Mouse (Mus musculus) urinary bladder, adult 18-20 months (tissue): ENCODE data around the gene Rsph14.

Experiments used
- DNase-seq, 2 experiments: peaks; one replicate each; pipeline ENCODE4 v3.0.0; 2022; ENCODE audit warnings: low spot score in 2 of 2, mixed read lengths in 2 of 2

The Rsph14 gene

DNA sequence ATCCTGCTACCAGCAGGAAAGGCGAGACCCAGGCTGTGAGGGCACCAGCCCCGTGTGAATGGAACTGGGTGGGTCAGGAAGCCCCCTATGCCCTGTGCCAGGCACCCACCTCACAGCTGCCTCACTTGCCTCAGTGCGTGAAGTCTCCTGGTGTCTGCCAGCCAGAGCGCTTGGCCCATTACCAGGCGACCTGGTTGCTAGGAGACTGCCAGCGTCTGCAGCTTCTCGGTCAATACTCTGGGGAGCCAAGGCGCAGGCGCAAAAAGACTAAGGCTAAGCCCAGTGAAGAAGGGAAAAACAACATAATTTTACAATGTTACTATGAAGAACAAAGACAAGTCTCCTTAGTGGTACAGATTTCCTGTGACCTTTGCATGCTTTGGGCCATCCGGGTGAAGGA lies at the start of gene Rsph14:
Gene Rsph14, minus strand, starts transcription at position 192 of the 400 bp plus-strand sequence.
- peak in 1 of 2 experiments; percentile 27 for DNase-seq

DNA sequence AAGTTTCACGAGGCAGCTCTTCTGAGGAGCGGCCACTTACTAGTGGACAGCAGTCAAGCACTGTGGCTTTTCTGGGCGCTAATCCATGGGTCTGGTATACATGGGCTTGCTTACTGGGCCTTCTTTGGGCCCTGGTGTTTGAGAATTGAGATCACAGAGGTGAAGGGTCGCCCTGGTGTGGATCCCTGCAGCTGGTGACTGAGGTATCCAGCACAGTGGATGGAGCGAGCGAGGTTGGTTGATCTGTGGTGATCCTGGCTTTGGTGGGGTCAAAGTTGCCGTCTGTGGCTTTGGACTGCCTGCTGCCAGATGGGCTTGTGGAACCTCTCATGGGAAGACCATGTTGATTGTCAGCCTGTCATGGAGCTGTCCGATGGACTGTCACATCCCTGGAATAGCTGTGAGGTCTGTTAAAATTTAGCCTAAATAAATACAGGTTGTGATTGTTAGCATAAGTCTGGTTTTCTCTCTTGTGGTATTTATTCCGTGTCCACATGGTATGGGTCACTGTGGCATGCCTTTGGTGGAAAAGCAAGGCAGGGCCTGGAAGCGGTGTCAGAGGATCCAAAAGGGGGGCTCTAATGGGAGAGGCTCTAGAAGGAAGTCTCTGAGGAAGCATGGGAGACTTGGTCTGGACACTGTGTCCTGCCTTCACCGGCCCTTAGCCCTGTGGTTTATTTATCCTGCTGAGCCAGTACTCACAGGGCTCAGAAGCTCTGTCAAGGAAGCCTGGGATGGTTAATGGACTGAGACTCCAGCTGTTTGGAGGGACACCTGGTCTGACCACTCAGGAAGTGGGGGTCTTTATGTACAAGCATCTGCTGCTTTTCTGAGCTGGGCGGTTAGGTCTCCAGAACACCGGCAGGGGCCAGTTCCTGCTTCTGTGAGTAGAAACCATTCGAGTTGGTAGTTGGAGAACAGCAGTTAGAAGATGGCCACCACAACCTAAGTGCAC lies 46.1 kb upstream of the Rsph14 start:
- DNase-seq = no peak

DNA sequence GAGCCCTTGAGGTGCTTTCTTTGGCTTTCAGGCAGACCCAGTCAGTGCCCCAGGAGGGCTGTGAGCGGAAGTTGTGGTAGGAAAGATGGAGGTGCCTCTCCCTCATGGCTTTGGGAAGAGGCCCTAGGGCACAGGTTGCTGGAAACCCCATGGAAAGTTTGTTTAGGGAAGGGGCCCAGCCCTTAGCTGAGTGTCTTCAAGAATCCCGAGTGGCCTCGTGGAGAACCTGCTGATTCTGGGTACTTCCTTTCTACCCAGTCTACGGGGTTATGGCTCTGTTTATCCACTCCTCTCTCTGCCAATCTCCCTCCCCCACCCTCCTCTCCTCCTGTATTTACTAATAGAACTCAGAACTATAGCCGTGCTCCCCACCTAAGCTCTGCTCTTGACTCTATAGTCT lies 43.3 kb upstream of the Rsph14 start:
- DNase-seq = no peak

DNA sequence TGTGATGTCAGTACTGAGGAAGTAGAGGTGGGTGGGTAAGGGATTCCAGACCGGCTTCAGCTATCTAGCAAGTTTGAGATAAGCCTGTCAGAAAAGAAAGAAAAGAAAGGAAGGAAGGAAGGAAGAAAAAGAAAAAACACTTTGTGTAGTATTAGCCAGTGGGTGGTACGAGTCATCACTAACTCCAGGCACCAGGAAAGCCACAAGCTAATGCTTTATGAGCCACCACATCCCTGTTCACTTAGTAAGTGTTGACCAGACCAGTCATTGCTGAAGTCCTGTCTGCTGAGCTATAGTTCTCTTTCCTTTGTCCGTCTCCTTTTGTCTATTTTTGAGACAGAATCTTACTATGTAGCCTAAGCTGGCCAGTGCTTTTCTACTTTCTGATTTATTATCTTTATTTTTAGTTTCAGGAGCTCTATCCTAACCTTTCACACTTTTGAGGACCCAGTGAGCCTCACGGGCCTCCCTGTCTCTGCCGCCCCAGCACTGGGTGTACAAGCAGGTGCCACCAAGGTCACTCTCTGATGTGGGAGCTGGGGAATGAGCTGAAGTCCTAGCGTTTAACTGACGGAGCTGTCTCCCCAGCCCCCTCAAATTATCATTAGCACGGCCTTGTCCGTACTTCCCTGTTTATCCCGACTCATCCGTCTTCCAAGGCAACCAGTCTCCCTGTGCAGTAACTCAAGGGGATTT lies 38.0 kb upstream of the Rsph14 start:
- DNase-seq = no peak

DNA sequence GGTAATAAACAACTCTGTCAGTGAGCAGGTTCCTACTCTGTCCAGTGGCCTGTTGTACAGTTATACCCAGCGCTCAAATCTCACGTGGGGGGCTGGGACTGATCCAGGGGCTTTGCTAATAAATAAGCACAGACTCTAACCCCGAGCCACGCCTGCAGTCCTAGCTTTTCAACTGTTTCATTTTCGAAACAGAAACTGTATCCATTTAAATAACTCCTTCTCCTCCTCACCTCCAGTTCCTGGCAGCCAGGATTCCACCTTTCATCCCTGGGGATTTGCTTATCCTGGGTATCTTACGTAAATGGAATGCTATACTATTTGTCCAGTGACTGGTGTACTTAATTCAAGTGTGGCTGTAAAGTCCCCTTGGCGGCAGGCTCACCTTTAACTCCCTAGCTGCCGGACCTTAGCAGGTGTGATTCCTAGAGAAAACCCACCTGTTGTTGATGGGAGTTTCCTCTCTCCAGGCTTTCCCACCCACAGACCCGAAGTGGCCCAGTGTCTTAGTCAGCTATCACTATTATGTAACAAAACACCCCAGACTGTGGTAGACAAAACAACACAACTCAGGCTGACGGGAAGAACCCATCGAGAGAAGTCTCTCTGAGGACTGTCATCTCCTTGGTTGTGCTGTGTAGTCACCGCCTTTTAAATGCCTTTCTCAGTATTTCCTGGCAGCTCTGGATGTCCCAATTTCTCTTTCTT lies 36.4 kb upstream of the Rsph14 start:
- no peak for DNase-seq

DNA sequence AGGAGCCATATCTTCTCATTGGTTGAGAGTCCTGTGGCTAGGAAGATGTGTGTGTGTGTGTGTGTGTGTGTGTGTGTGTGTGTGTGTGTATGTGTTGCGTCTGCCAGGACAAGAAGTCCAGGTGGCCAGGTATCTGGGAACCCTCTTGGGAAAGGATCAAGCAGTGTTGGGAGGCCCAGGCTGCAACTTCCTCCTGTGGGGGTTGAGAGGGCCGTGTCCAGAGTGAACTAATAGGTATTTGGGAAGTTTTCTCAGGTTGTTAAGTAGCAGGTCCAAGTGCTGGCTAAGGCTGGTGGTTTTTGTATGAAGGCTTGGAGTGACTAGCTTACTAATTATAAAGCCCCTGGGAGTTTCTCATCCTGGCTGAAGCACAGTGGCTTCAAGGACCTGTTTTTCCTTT lies 35.7 kb upstream of the Rsph14 start:
- DNase-seq = no peak

DNA sequence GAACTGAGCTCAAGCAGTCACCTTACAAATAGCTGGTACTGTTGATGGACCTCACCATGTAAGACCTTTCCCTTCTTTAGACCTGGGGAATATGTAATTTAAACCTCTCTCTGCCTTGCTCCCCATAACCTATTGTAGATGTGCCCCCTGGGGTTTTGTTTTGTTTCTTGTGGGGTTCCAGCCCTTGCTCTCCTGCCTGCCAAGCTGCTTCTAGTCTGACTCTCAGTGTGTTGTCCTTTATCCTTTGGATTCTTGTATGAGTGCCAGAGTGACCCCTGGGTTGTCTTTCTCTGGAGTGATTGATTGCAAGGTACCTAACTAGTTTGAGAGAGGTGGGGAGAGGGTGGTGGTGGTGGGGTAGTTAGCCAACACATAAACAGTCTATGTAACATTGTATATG lies 35.1 kb upstream of the Rsph14 start:
- no peak for DNase-seq

DNA sequence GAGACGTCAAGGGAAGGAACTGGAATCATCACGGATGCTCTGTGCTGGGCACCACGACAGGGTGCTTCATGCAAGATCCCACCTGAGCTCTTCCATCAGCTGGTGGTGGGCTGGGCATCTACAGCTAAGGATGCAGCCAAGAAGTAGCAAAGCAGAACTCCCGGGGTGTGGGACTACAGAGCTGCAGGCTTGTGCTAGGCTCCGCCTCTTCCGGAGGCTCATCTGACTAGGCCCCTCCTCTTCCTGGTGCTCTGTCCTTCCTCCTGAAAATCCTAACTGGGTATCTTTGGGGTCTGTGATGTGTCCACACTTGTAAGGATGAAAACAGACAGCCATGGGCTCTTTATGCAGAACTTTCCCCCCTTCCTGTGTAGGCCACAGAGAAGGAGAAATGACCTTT lies 33.3 kb upstream of the Rsph14 start:
- DNase-seq = no peak

DNA sequence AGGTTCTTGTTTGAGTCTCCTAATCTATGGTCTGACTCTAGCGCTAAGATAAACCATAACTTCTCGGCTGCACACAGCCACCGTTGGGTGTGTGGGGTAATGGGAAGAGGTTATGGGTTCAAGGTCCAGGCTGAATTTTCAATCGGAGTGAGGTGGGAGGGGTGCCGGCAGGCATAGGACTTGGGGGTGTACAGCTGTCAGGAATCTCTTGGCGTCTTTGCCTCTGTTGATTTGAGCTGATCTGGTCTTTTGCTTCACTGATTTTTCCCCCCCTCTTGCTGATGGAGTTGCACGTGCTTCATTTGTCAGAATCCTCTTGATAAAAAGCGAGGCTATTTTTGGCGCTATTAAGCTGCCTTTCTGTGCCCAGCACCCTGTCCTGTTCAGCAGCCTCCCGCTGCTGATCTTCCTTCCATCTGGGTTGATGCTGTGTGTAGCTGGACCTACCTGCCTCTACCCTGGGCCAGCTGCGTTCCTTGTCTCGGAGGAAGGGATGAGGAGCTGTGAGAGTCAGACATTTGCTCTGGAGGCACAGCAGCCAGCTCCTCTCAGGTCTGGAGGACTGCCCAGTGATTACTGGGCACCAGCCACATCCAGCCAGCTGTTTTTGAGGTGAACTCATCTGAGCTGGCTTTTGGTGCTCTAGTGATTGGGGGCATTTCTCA lies 31.0 kb upstream of the Rsph14 start:
- DNase-seq = no peak

DNA sequence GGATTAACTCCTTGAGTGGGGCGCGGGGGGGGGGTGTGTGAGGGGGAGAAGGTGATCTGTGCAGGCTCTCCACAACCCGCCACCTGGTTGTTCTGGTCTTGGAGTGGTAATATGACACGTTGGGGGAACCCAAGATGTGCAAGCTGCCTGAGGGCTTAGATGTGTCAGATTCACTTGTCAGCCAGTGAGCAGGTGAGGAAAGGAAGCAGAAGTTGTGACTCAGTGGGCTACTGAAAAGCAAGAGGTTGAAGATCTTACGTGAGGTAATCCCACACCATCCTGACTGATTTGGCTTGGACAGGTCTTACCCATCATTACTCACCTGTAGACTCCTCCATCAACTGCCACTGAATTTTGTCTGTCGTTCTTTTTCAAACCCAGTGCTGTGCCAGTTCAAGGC lies 30.2 kb upstream of the Rsph14 start:
- no peak for DNase-seq

DNA sequence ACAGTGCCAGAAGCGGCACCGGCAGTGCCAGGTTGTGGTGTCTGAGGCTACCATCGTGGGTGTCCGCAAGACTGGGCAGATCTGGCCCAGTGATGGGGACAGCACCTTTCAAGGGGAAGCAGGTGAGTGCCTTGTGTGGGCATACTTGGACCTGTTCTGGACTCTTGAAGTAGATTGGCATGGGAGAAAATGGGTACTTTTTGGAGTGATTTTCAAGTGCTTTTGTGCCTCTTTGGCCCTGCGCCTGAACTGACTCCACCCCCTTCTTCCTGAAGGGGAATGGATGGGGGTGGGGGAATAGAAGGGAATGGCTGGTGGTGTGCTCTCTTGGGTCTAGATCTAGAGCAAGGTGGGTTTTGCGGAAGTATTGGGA lies 29.8 kb upstream of the Rsph14 start:
- no peak for DNase-seq

DNA sequence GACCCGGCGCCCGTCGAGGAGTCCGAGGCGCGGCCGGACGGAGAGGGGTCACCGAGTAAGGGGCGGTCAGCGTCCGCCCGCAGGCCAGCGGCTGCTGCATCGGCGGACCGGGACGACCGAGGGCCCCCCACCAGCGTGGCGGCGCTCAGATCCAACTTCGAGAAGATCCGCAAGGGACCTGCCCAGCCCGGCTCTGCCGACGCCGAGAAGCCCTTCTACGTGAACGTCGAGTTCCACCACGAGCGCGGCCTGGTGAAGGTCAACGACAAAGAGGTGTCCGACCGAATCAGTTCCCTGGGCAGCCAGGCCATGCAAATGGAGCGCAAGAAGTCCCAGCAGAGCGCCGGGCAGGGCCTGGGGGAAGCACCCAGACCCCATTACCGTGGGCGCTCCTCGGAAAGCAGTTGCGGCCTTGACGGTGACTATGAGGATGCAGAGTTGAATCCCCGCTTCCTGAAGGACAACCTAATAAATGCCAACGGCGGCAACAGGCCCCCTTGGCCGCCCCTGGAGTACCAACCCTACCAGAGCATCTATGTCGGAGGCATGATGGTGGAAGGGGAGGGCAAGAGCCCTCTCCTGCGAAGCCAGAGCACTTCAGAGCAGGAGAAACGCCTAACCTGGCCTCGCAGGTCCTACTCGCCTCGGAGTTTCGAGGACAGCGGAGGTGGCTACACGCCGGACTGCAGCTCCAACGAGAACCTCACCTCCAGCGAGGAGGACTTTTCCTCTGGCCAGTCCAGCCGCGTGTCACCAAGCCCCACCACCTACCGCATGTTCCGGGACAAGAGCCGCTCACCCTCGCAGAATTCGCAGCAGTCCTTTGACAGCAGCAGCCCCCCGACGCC lies 29.2 kb upstream of the Rsph14 start:
- DNase-seq = peak in 1 of 2 experiments; percentile 33

DNA sequence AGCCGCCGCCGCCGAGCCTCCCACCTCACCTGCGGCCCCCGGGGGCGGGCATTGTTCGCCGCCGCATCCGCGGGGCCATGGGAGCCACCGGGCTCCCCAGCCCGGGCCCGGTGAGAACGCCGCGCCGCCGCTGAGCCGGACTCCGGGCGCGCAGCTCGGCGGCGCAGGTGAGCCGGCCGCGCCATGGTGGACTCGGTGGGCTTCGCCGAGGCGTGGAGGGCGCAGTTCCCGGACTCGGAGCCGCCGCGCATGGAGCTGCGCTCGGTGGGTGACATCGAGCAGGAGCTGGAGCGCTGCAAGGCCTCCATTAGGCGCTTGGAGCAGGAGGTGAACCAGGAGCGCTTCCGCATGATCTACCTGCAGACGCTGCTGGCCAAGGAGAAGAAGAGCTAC lies 28.5 kb upstream of the Rsph14 start:
- peak in 1 of 2 experiments; percentile 51 for DNase-seq

DNA sequence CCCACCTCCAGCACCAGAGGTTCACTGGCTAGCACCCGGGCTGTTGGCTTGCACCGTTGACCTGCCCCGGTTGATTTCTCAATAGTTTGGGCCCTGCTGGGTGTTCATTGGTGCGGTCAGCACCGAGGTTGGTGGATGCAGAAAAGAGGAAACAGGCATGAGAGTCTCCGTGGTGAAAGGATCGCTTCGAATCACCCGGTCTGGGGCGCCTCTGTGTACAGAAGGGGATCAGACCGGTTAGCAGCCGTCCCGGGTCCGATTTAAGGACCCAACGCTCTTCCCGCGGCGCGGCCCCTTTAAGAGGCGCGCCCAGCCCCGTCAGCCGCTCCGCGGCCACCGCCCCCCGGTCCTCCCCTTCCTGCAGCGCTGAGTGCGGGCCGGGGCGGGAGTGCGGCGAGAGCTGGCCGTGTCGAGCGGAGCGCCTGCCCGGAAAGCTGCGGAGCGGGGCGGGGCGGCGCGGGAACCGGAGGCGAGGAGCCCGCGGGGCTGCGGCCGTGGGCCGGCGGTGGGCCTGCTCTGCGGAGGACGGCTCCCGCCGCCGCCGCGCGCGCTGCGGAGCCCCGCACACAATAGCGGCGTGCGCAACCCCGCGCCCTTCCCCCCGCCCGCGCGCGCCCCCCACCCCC lies 27.9 kb upstream of the Rsph14 start, which contains the start of gene Bcr:
Gene Bcr, plus strand, starts transcription at position 376 of the 626 bp plus-strand sequence.
- peak; percentile 71 to 77 for DNase-seq

DNA sequence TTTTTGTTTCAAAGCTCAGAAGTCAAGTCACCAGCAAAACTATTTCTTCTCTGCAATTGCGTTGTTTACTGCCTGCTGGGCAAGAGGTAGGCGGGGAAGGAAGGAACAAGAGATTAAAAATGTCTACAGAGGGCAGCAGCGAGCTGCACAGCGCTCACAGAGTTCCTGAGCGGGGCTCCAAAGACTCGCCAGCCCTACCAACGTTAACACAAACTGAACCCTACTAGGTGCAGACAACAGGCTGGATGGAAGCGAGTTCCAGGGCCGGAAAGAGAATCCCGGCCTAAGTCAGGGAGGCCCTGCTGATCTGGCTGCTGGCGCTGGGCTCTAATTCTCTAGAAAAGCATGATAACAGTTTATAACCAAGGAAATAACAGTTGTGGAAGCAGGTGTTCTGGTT lies 27.0 kb upstream of the Rsph14 start:
- DNase-seq = peak; percentile 57 to 69

DNA sequence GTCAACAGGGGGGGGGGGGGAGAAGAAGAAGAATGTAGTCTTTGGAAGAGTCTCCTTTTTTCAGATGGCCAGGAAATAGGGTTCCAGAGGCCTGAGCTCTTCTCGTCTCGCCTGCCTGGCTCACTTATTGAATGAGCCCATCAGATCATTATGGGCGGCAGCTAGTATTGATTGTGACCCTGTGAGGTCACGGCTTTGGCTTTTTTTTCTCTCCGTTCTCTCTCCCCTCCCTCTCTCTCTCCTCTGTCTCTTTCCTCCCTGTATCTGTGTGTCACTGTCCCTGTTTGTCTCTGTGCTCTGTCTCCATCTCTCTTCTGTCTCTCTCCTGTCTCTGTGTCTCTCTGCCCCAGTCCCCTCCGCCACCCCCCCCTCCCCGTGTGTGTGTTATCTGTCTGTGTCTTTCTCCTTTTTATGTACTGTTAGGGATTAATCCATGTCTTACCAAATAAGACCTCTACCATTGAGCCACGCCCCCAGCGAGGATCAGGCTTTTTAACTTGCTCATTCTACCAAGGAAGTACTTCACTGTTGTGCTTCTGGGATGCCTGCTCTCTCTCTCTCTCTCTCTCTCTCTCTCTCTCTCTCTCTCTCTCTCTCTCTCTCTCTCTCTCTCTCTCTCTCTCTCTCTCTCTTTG lies 26.5 kb upstream of the Rsph14 start:
- DNase-seq = no peak

DNA sequence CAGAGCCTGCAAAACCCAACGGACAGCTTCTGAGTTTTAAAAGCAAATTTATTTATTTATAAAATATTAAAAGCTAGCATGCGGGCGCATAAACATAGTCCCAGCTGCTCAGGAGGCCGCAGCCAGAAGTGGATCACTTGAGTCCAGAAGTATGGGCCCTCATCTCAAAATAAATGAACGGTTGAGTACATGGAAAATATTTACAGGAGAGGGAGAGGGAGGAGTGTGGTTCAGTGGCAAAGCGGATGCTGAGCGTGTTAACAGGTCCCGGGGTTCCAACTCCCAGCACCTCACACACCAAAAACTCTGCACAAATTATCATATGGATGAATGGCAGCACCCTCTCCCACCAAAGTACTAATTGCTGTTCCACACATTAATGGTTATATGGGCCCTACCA lies 25.9 kb upstream of the Rsph14 start:
- DNase-seq = no peak

DNA sequence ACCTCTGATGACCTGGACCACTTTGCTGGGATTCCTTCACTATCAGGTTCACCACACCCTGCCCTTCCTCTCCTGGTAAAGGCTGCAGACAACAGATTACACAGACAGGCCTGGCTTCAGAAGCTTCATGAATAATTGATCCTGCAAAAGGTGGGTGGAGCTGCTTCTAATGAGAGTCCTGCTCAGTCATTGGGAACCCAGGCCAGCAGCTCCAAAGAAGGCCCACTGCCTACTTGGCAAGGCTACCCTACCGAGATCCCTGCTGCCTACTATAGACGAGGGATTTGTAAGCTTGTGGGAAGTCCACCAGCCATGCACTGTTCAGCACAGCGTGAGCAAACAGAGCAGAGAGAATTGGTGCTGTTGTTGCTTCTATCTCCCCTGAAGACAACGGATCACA lies 23.9 kb upstream of the Rsph14 start:
- no peak for DNase-seq

DNA sequence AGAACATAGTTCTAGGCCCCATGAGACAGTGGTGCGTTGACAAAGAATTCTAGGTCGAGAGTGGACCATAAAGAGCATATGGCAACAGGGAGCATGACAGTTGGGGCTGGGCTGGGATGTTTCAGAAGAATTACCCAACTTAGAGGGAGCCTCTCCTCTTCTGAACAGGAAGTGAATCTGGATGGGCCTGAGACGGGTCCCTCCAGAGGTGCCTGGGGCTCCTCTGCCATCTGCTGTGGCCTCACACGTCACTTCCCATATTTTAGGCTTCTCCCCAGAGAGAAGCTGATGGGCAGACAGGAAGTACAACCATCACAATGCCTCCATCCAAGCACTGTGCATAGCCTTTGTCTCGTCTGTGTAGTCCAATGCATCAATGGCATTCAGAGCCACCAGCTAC lies 23.3 kb upstream of the Rsph14 start:
- DNase-seq = no peak

DNA sequence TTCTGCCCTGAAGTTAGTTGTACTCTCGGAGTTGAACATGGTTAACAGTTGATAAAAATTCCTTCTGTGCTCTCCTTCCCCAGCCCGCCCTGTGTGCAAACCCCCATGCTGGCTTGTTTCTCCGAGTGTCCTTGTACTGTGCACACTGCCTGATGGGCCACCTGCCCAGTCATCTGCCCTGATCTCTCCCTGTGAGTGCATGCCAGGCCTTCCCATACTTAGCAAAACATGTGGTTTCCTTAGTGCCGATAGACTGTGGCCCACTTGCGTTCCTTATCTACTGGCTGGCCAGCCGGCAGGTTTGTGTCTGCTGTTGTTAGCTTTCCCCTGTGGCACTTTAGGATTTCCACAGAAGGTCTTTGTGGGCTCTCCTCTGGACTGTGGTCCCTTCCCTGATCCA lies 21.7 kb upstream of the Rsph14 start:
- DNase-seq = no peak
